Mouse (Mus musculus): ENCODE data around the gene Rad9a. TPM values are rescaled to one million over a fixed set of nuclear protein-coding genes. Genes with fewer than 3 reads are reported as not detected.

The Rad9a gene
- polyA plus RNA-seq, 1 experiment from 2014 or later, result 31.2 TPM

GRCm38 (mm10) chr19:4216041-4216685 lies 14.7 kb upstream of the Rad9a start:
- peaks cover 57% of the 10 kb centered on the region for H3K4me1 ChIP-seq
- peak overlapping the region; percentile 34 for H3K4me2 ChIP-seq (replicated peaks)
- H3K36me3 ChIP-seq, result no peaks in the 10 kb centered on the region
- no peak overlapping the region for H3K4me3 ChIP-seq
- H3K9ac ChIP-seq, result no peak overlapping the region
- H3K27ac ChIP-seq, result no peak overlapping the region
- 24% methylated on average over 14 of the region's 14 CpGs for WGBS
- H3K9me3 ChIP-seq (replicated peaks), result no peaks in the 10 kb centered on the region
- ATAC-seq (ENCODE audit: low FRiP score), result no peak
- peaks cover 84% of the 10 kb centered on the region for H3K27me3 ChIP-seq

DNA sequence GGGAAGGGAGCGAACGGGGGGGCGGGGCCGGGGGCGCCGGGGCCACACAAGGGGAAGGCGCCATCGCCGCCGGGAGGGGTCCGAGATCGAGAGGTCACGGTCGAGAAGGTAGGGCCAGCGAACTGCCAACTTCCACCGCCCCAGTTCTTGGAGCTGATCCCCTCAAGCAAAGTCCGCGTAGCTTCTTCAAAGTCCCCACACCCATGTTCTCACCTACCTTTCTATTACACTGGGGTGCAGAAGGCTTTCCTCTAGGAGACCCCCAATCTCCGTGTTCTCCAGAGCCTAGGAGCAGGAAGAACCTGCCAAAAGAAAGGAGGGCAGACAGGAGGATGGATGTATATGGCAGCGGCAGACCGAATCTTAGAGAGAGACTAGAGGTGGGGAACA lies 14.0 kb upstream of the Rad9a start:
- Histone ChIP-seq H3K27me3 (peaks cover 84% of the 10 kb centered on the region), H3K4me1 (peaks cover 50% of the 10 kb centered on the region), H3K4me2 (replicated peaks) (peak overlapping the region; percentile 96), H3K27ac (no peak overlapping the region), H3K9me3 (replicated peaks) (no peaks in the 10 kb centered on the region), H3K4me3 (peak overlapping the region; percentile 63), H3K9ac (peak overlapping the region; percentile 78), H3K36me3 (no peaks in the 10 kb centered on the region)
- WGBS, result 3% methylated on average over 14 of the region's 21 CpGs
- ATAC-seq (ENCODE audit: low FRiP score), result no peak

DNA sequence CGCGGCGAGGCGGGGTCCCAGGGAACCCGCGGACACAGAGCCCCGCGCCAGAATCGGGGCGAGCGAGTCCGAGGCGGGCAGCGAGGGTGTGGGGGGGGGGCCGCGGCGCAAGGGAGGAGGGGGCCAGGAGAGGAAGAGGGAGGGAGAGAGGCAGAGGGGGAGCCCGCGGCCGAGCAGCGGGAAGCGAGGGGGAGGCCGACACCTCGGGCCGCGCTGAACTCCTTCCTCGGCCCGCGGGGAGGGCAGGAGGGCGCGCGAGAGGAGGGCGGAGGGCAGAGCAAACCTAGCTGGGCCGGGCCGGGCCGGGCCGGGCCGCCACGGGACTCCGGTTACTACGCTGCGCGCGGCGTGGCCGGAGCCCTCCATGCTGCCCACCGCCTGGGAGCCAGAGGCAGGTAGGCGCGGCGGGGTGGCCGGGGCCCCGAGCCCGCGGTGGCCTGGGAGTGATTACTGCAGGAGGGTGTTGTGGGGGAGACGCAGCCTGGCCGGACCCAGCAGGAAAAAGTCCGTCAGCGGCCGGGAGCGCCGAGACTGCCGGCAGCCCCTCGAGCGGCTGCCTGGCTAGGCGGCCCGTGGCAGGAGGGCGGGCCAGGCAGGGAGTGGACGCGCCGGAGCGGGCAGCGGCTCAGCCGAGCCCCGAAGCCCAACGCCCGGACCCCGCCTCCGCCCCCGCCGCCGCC lies 13.4 kb upstream of the Rad9a start:
- peaks cover 79% of the 10 kb centered on the region for H3K27me3 ChIP-seq
- peak; percentile 24 for ATAC-seq (ENCODE audit: low FRiP score)
- peak overlapping the region; percentile 63 for H3K4me3 ChIP-seq
- 0 out of 2 replicates have a peak overlapping the region, but pooled peaks have one; percentile 40 for H3K27ac ChIP-seq
- under 1% methylated on average over 55 of the region's 81 CpGs for WGBS
- no peaks in the 10 kb centered on the region for H3K36me3 ChIP-seq
- no peaks in the 10 kb centered on the region for H3K9me3 ChIP-seq (replicated peaks)
- peaks cover 46% of the 10 kb centered on the region for H3K4me1 ChIP-seq
- peak overlapping the region; percentile 96 for H3K4me2 ChIP-seq (replicated peaks)
- H3K9ac ChIP-seq, result peak overlapping the region; percentile 78

GRCm38 (mm10) chr19:4214071-4214770 lies 12.8 kb upstream of the Rad9a start, which contains the start of the genes Clcf1 and AC109138.7:
TSS of gene Clcf1 (plus strand) at chr19:4214238.
TSS of gene AC109138.7 (plus strand) at chr19:4214357.
- Histone ChIP-seq H3K9ac (peak within 1 kb of the TSS; percentile 78), H3K27ac (peak within 1 kb of the TSS; percentile 40; the same call in 1 of the 2 replicates), H3K4me3 (peak within 1 kb of the TSS; percentile 63), H3K4me2 (replicated peaks) (peak within 1 kb of the TSS; percentile 96), H3K9me3 (replicated peaks) (no peaks in the 10 kb centered on the region), H3K27me3 (peaks cover 79% of the 10 kb centered on the region), H3K36me3 (no peaks in the 10 kb centered on the region), H3K4me1 (peaks cover 45% of the 10 kb centered on the region)
- ATAC-seq (ENCODE audit: low FRiP score), result peak; percentile 42
- under 1% methylated on average over 43 of the region's 49 CpGs for WGBS

DNA sequence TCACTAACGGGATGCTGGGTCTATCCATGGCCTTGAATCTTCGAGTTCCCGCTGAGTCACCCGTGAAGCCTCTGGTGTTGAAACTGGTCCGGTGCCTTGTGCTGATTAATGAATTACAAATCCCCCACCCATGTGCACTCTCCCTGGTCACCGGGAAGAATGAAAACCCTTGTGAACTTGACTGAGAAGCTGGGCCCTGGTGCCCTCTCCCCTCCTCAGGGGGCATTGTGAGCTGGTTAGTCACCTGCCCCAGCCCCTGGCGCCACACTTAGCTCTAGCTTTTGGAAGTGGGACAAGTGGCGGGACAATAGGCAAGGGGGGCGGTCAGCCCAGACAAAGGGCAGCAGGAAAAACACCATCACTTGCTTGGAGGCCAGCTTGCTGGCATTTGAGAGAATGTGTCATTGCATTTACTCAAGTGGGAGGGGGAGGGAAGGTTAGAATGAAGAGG lies 12.1 kb upstream of the Rad9a start:
- Histone ChIP-seq H3K4me2 (replicated peaks) (peak overlapping the region; percentile 96), H3K36me3 (no peaks in the 10 kb centered on the region), H3K9me3 (replicated peaks) (no peaks in the 10 kb centered on the region), H3K9ac (no peak overlapping the region), H3K27ac (no peak overlapping the region), H3K27me3 (peaks cover 83% of the 10 kb centered on the region), H3K4me1 (peaks cover 45% of the 10 kb centered on the region), H3K4me3 (peak overlapping the region; percentile 63; the same call in 1 of the 2 replicates)
- no peak for ATAC-seq (ENCODE audit: low FRiP score)
- WGBS, result 3% methylated on average over 9 of the region's 9 CpGs

DNA sequence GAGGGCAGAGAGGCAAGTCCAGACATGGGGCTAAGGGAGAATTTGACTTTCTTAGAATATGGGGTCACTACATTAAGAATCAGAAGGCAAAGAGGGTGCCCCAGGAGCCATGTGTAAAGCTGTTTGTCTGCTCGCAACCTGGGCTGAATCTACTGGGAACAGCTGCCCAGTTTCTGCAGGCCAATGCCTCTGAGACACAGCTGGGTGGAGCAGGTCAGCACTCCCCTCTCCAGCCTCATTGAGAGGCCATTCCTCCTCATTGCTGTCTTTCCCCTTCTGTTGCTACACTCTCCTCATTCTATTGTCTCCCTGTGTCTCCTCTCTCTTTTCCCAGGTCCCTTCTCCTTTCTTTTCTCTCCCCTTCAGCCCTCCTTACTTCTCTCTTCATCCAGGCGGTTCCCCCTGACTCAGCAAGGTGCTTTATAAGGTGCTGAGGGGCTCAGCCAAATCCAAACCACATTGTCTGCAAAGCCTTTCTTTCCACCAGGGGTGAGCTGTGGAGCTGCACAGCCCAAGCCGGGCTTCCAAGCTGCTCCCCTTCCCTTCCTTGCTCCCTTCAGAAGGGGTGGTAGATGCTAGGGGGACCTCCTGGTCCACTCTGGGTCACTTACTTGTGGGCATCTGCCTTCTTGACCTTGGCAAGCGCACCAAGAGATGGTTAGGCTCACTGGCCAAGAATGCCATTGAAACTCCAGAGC lies 10.6 kb upstream of the Rad9a start:
- Histone ChIP-seq H3K27me3 (peaks cover 68% of the 10 kb centered on the region), H3K4me1 (peaks cover 42% of the 10 kb centered on the region), H3K4me2 (replicated peaks) (no peak overlapping the region), H3K27ac (no peak overlapping the region), H3K9me3 (replicated peaks) (no peaks in the 10 kb centered on the region), H3K4me3 (no peak overlapping the region), H3K9ac (peak overlapping the region; percentile 13; the same call in 1 of the 2 replicates), H3K36me3 (no peaks in the 10 kb centered on the region)
- ATAC-seq (ENCODE audit: low FRiP score), result no peak
- WGBS, result 16% methylated on average over 4 of the region's 4 CpGs

DNA sequence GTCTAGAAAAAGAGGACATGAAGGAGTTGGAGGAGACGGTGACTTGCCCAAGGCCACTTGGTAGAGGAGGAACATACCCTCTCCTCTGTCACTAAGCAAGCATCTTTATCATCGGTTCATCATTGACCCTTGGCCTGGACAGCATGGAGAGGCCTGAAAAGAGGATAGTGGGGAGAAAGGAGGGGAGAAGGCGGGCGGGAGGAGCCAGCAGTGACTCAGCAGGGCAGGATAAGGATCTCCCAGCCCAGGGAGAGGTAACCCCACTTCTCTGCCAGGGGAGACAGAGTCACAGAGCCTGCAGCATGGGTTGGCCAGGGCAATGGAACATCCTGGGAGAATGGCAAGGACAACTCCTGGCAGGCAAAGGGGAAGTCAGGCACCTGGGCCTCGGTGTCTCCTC lies 7.1 kb upstream of the Rad9a start:
- 71% methylated on average over 5 of the region's 5 CpGs for WGBS
- Histone ChIP-seq H3K9me3 (replicated peaks) (no peaks in the 10 kb centered on the region), H3K4me3 (no peak overlapping the region), H3K27me3 (peaks cover 49% of the 10 kb centered on the region), H3K36me3 (no peaks in the 10 kb centered on the region), H3K4me2 (replicated peaks) (no peak overlapping the region), H3K9ac (0 out of 2 replicates have a peak overlapping the region, but pooled peaks have one; percentile 13), H3K27ac (no peak overlapping the region), H3K4me1 (peaks cover 14% of the 10 kb centered on the region)
- no peak for ATAC-seq (ENCODE audit: low FRiP score)

GRCm38 (mm10) chr19:4206971-4207370 lies 5.5 kb upstream of the Rad9a start:
- peaks cover 8% of the 10 kb centered on the region for H3K4me1 ChIP-seq
- H3K27ac ChIP-seq, result no peak overlapping the region
- H3K9me3 ChIP-seq (replicated peaks), result no peaks in the 10 kb centered on the region
- no peak overlapping the region for H3K9ac ChIP-seq
- peak; percentile 39; the same call in 1 of the 2 replicates for ATAC-seq (ENCODE audit: low FRiP score)
- H3K4me2 ChIP-seq (replicated peaks), result no peak overlapping the region
- WGBS, result 2% methylated on average over 2 of the region's 2 CpGs
- peaks cover 37% of the 10 kb centered on the region for H3K27me3 ChIP-seq
- no peaks in the 10 kb centered on the region for H3K36me3 ChIP-seq
- no peak overlapping the region for H3K4me3 ChIP-seq

GRCm38 (mm10) chr19:4204889-4205288 lies 3.4 kb upstream of the Rad9a start:
- 72% methylated on average over 3 of the region's 4 CpGs for WGBS

DNA sequence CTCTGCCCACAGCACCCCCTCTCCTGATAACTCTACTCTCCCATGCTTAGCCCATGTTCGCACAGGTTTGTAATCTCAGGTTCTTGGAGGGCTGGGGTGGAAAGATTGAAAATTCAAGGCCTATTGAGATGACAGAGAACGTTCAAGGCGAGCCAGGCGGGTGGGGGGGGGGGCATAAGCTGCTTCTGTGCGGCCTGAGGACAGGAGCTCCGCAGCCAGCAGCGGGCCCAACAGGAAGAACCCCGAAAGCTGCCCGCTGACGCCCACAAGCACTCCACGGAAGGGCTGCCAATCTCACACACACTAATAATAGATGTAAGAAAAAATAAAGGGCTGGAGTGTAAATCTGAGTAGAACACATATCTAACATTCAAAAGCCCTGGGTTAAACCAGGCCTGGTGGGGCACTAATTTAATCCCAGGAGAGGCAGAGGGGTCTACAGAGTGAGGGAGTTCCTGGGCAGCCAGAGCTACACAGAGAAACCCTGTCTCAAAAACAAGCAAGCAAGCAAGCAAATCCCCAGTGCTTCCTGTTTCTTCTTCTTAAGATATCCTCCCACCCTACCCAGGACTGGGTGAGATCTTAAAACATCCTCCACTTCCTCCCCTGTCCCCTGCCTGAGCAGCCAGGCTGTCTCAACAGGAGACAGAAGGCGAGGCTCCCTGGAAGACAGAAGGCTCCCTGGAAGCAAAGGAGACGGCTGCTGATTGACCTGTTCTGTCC lies 2.3 kb upstream of the Rad9a start:
- Histone ChIP-seq H3K4me3 (no peak overlapping the region), H3K27me3 (peaks cover 20% of the 10 kb centered on the region), H3K36me3 (peaks cover 5% of the 10 kb centered on the region; the same call in 1 of the 2 replicates), H3K4me1 (peaks cover 24% of the 10 kb centered on the region), H3K9me3 (replicated peaks) (no peaks in the 10 kb centered on the region), H3K4me2 (replicated peaks) (no peak overlapping the region), H3K9ac (no peak overlapping the region; the same call in 1 of the 2 replicates), H3K27ac (no peak overlapping the region)
- no peak for ATAC-seq (ENCODE audit: low FRiP score)
- WGBS, result 65% methylated on average over 13 of the region's 13 CpGs

More at GRCm38 (mm10) chr19:4204889-4205288, 3.4 kb upstream of the Rad9a start:
- no peak overlapping the region for H3K27ac ChIP-seq
- no peak overlapping the region for H3K9ac ChIP-seq
- peaks cover 24% of the 10 kb centered on the region for H3K27me3 ChIP-seq
- no peak overlapping the region for H3K4me3 ChIP-seq
- H3K4me2 ChIP-seq (replicated peaks), result no peak overlapping the region
- no peaks in the 10 kb centered on the region for H3K36me3 ChIP-seq
- no peaks in the 10 kb centered on the region for H3K9me3 ChIP-seq (replicated peaks)
- ATAC-seq (ENCODE audit: low FRiP score), result no peak
- peaks cover 24% of the 10 kb centered on the region for H3K4me1 ChIP-seq

DNA sequence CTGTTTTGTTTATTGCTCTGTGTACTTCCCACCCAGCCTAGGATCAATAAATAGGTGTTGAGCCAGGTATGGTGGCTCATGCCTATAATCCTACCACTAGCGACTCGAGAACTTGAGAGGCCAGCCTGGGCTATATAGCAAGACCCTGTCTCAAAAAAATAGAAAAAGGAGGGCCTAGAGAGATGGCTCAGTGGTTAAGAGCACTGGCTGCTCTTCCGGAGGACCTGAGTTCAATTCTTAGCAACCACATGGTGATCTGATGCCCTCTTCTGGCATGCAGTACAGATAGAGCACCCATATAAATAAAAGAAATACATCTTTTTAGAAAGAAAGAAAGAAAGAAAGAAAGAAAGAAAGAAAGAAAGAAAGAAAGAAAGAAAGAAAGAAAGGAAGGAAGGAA lies 1.7 kb upstream of the Rad9a start:
- Histone ChIP-seq H3K4me2 (replicated peaks) (no peak overlapping the region), H3K4me3 (no peak overlapping the region), H3K9ac (no peak overlapping the region), H3K4me1 (peaks cover 24% of the 10 kb centered on the region), H3K27me3 (peaks cover 20% of the 10 kb centered on the region), H3K27ac (no peak overlapping the region), H3K36me3 (peaks cover 7% of the 10 kb centered on the region), H3K9me3 (replicated peaks) (no peaks in the 10 kb centered on the region)
- 68% methylated on average over 3 of the region's 3 CpGs for WGBS
- ATAC-seq (ENCODE audit: low FRiP score), result no peak

All from hindbrain, embryonic 12.5 days (tissue).